Mouse (Mus musculus) CH12.LX (cell line): ENCODE measurements around the gene Gm10271.

ENCODE experiments used
- BHLHE40 ChIP-seq: IDR thresholded peaks from 2 replicates; pipeline ENCODE4 v1.6.1; 2011; ENCODE audit warnings: mild to moderate bottlenecking, low read depth, low read length, improper control_type of control experiment
- CHD2 ChIP-seq: IDR thresholded peaks from 2 replicates; pipeline ENCODE4 v1.6.1; 2011; ENCODE audit warnings: low read length, improper control_type of control experiment
- CTCF ChIP-seq, 2 experiments: IDR thresholded peaks in 1 of 2; conservative IDR thresholded peaks in 1 of 2; 2 replicates each; pipeline ENCODE4 v1.5.1; 2011 to 2012; ENCODE audit warnings: low read depth in 2 of 2, low read length in 2 of 2, improper control_type of control experiment in 1 of 2, inconsistent platforms in 1 of 2, mild to moderate bottlenecking in 1 of 2, moderate library complexity in 1 of 2
- EP300 ChIP-seq: IDR thresholded peaks from 2 replicates; pipeline ENCODE4 v1.6.1; 2011; ENCODE audit warnings: low read length, improper control_type of control experiment
- JUN ChIP-seq: IDR thresholded peaks from 2 replicates; pipeline ENCODE4 v1.6.1; 2011; ENCODE audit warnings: low read depth, mild to moderate bottlenecking, low read length, improper control_type of control experiment, moderate library complexity; ENCODE audit not compliant: insufficient read depth
- MAZ ChIP-seq: IDR thresholded peaks from 2 replicates; pipeline ENCODE4 v1.6.1; 2012; ENCODE audit warnings: low read depth, mild to moderate bottlenecking, inconsistent platforms, low read length, improper control_type of control experiment, moderate library complexity
- MXI1 ChIP-seq: IDR thresholded peaks from 2 replicates; pipeline ENCODE4 v1.6.1; 2011; ENCODE audit warnings: mild to moderate bottlenecking, low read depth, low read length, improper control_type of control experiment
- POLR2A ChIP-seq: IDR thresholded peaks from 2 replicates; pipeline ENCODE4 v1.6.1; 2011; ENCODE audit warnings: low read depth, mild to moderate bottlenecking, improper control_type of control experiment, low read length
- TBP ChIP-seq: conservative IDR thresholded peaks from 2 replicates; pipeline ENCODE4 v1.6.1; 2011; ENCODE audit warnings: low read depth, low read length, improper control_type of control experiment
- TCF12 ChIP-seq: IDR thresholded peaks from 2 replicates; pipeline ENCODE4 v1.6.1; 2014; ENCODE audit warnings: low read depth, mild to moderate bottlenecking, inconsistent platforms, low read length, improper control_type of control experiment

DNA sequence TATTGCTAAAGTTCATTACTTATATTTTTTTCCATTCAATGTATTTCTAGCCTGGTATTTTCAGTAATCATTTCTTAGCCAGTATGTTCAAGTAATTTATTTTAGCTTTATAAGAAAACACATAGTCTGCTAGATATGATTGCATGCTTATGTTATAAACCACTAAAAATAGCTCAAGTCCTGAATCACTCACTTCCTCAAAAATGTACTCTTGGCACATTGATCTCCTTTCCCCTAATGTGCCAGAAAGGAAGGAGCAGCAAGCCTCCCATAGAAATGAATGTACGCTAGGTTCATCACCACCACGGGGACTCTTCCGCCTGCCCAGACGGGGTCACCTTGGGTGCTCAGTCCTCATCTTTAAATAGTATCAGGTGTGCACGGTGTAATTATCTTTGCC is 42.2 kb upstream of the Gm10271 start:
- TF ChIP-seq CTCF (conservative IDR thresholded peaks at IDR 0.05 in 1 of 2, IDR thresholded peaks at IDR 0.05 in 1 of 2; ENCODE audit: low read depth in 2 of 2, low read length in 2 of 2): no peak
- TF ChIP-seq BHLHE40: no peak
- no peak for TF ChIP-seq EP300
- TF ChIP-seq MXI1: no peak
- TF ChIP-seq MAZ: no peak
- TF ChIP-seq POLR2A: no peak
- TF ChIP-seq TBP: no peak
- no peak for TF ChIP-seq CHD2
- no peak for TF ChIP-seq JUN
- TF ChIP-seq TCF12: no peak
